Mouse (Mus musculus) ovary, adult 2 months (tissue): ENCODE results near the gene Cd2ap. TPM values are rescaled to one million over a fixed set of nuclear protein-coding genes. Genes with fewer than 3 reads are reported as not detected.

ENCODE experiments used
- polyA plus RNA-seq: library from polyadenylated mRNA; depleted of rRNA; stranded (reverse); fragments of >200 nt; gene quantifications from 2 replicates; pipeline ENCODE4 v1.2.3, GENCODE M21; 2012; rRNA removed

Gene Cd2ap
- 12.3 and 33.3 TPM in 2 replicates for polyA plus RNA-seq

DNA sequence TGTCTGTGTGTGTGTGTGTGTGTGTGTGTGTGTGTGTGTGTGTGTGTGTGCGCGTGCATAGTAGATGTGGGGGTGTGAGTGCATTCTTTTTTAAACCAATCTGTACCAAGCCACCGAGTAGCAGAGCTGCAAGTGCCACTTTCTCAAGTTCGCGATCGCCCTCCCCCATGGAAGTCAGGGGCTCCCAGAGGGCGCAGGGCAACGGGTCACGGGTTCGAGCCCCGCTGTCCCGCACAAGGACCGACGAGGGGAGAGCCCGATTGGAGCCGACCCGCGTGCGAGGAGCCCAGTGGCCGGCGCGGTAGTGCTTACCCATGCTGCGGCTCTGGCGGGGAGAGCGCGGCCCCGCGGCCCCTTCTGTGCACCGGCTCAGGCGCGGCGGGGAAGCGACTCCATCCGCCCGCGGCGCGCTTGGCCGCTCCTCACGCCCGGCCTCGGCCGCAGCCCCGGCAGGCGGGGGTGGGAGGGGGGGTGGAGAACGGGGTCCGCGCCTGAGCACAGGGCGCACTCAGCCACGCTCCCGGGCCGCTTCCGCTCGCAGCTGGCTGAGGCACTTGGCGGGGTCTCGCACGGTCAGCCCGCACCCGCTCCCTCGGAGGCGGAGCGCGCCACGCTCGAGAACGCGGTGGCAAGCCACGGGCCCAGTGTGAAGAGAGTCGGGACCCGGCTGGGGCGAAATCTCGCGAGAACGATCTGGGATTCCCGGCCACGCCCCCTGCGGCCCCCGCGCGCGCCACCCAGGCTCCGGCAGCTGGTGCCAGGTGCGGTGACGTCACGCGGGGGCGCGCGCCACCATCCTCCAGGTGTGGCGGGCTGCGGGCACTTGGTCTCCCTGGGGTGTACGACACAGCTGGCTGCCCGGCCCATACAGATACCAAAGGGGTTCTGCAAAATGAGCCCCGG lies at the start of gene Cd2ap:
TSS of gene Cd2ap (minus strand) at position 665 of the 903 bp plus-strand sequence.

Other genes with a start within 250 kb of the Cd2ap start
- gene Adgrf4, start 184.4 kb downstream of the Cd2ap start, polyA plus RNA-seq, result 0.21 and 0.23 TPM in 2 replicates
- gene Adgrf2, start 134.5 kb downstream of the Cd2ap start, polyA plus RNA-seq, result 0.08 and 0.14 TPM in 2 replicates
- gene Tnfrsf21, start 139.9 kb upstream of the Cd2ap start, polyA plus RNA-seq, result 24.5 and 26.7 TPM in 2 replicates